Mouse (Mus musculus) cortical plate, adult 2 months (tissue): ENCODE measurements at regions not wholly inside any gene's neighbourhood (a gene's known extent, or its start where the extent isn't known, plus 50 kb on each side); places are given as distances from the start of the nearest gene placed in this dataset.

Source experiments
- CTCF ChIP-seq: fragments of 200-500 bp; IDR thresholded peaks from 2 replicates; pipeline ENCODE4 v1.5.1; 2011; ENCODE audit warnings: mild to moderate bottlenecking, control low read depth, low read length; ENCODE audit not compliant: insufficient read depth; ENCODE audit errors: extremely low read depth
- POLR2A ChIP-seq: fragments of 200-500 bp; IDR thresholded peaks from 2 replicates; pipeline ENCODE4 v1.6.1; 2011; ENCODE audit warnings: mild to moderate bottlenecking, low read length, control low read depth; ENCODE audit not compliant: insufficient read depth; ENCODE audit errors: extremely low read depth

- TF ChIP-seq POLR2A (no peak), CTCF (no peak)
These were observed 388.3 kb downstream of the Gm45692 start for GRCm38 (mm10) chr8:26507611-26508070.
